Mouse (Mus musculus): Measurements from ENCODE around the gene Cyp2c37.
"Not testable (repeated sequence)": the region's sequence is repeated elsewhere in the genome, so short reads cannot be mapped to it uniquely, and the experiment has no call there.

The Cyp2c37 gene

DNA sequence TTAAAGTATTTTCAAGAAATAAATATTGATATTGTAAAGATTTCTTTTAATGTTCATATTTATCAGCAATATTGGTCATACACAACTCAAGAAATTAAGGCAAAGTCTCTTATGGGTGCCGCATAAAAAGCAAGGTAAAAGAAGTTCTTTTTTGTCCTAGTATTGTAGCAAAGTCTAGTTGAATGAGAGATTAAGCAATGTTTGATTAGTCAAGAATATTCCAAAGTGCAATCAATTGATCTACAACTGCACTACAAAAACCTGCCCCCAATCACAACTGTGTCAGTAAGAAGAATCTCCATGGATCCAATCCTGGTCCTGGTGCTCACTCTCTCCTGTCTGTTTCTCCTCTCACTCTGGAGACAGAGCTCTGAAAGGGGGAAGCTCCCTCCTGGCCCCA lies at the start of gene Cyp2c37:
Gene Cyp2c37, plus strand, starts transcription at position 285 of the 400 bp plus-strand sequence.
- not testable (repeated sequence) for DNase-seq (ENCODE audit: low read depth, low spot score)

DNA sequence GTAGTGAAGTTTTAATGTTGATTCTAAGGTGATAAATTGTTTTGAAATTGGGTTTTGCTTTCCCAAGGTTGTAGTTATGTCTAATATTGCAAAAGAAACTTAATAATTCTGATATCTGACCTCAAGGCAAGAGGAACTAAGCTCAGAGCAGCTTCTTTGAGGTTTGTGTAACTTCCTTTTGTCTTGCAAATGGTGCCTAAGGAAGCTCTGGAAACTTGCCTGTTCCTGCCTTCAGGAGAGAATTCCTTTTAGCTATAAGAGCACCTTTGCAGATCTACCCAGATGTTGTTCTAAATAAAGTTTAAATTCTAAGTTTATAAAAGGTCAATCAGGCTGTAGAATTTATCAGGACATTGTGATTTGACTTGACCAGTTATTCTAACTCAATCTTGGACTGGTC lies 31.4 kb upstream of the Cyp2c37 start:
- DNase-seq (ENCODE audit: low read depth, low spot score), result not testable (repeated sequence)

DNA sequence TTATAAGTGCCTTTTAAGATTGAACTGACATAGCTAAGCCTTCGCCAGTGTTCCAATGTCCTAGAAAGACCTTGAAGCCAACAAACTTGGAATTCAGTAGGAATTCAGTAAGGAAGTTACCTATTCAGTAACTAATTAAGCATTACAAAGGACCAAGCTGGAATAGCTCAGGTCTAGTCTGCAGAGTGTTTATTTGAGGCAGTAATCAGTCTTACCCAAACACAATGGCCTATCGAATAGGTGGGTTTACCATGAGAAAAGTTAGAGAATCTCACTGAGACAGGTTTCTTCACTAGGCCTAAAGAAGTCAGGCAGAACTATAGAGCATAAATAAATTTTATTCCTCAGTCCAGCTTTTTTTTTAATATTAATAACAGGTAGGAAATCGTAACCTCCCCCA lies 21.1 kb upstream of the Cyp2c37 start:
- DNase-seq (ENCODE audit: low read depth, low spot score), result not testable (repeated sequence)

DNA sequence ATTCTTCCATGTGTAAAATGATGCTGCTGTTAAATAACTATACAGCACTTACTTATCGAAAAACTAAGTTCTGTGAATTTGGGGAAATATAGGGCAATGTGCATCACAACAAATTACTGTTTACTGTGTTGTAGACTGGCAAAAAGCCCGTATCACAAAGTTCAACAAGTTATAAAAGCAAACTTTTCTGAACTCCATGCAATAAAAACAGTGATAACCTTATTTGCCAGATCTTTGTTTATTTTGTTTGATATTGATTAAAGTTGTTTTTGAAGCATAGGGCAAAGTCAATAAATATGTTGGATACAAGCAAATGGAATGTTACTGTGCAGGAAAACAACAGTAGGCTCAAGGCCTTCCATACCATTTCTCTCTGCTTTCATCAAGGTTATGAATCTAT lies 2.8 kb upstream of the Cyp2c37 start:
- no peak for DNase-seq (ENCODE audit: low read depth, low spot score)

Measured in telencephalon, adult 2 months (tissue).